Mouse (Mus musculus) erythroid progenitor cell, adult 5-6 weeks (primary cell): ENCODE data around the gene Cldn18. TPM values are rescaled to one million over a fixed set of nuclear protein-coding genes. Genes with fewer than 3 reads are reported as not detected.

ENCODE experiments used
- ATAC-seq: replicated peaks from 2 replicates; pipeline ENCODE4 v1.8.0; 2016; ENCODE audit warnings: moderate number of reproducible peaks, mild to moderate bottlenecking, moderate TSS enrichment, inconsistent platforms; ENCODE audit not compliant: poor library complexity, low FRiP score, severe bottlenecking
- total RNA-seq, 2 experiments: library from RNA; stranded (forward) in 1 of 2; stranded (reverse) in 1 of 2; fragments of 150-400 nt in 1 of 2; fragments of 186-747, 209-891 nt in 1 of 2; gene quantifications; 2 replicates each; pipeline versions ENCODE4 v1.2.3 to v1.2.4; 2015 to 2017; ENCODE audit warnings: low replicate concordance in 2 of 2

Cldn18 gene
- total RNA-seq (2015; ENCODE audit: low replicate concordance) (0.36 TPM in 1 of 2 replicates, not detected in the other), total RNA-seq (2017; ENCODE audit: low replicate concordance) (not detected in 2 replicates)

- no peak for ATAC-seq
These were observed at the start of gene Cldn18 for GRCm38 (mm10) chr9:99717134-99717533. Gene Cldn18, minus strand, starts transcription at chr9:99717267.

DNA sequence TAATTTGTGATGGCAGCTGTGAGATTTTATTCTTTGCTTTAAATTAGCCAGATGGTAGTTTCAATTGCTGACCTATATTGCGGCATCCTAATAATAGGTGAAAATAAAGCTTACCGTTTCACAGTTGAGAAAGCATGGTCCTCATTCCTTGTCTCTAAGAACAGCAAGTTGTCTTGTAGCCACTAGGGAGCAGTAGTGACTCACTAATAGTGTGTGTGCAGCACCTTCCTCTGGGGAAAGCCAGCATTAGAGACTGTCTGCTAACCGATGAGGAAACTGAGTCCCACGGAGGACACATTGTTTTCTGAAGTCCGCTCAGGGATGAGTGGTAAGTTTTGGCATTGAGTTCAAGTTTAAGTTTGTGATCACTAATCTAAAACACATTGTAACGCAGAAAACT, 46.5 kb upstream of the Cldn18 start:
- ATAC-seq = no peak

- no peak for ATAC-seq
These were observed 33.2 kb upstream of the Cldn18 start for GRCm38 (mm10) chr9:99750272-99750671.

DNA sequence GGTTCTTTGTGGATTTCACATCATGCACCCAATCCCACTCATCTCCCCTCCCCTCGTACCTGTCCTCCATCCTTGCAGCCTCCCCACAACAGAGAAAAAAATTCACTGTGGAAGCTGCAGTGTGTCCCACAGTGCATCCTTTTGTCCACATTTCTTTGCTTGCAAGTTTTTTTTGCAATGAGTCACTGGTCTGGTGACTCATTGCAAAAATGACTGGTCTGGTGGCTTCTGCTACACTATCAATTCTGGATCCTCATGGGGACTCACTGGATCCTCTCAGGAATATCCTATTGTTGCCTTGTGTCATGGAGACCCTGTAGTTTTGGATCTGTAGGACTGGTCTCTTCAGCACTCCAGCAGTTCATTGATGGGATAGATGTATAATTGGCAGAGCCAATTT, 31.2 kb upstream of the Cldn18 start:
- ATAC-seq = no peak

DNA sequence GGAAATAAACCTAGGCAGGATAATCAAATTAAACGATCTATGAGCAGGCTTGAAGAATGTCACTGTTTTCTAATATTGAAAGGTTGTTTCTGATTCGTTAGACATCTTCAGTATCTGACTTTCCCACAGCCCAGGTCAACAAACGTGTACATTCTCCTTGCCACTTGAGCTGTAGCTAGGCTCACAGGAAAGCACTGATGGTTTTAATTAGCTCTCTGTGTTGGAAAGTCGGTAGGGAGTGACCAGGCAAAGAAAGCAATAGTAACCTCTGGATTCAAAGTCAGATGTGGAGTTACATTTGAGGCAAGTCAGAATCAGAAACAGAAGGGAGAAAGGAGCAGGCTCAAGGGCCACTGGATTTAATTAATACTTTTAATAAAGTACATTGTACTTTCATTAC, 30.7 kb upstream of the Cldn18 start:
- no peak for ATAC-seq

DNA sequence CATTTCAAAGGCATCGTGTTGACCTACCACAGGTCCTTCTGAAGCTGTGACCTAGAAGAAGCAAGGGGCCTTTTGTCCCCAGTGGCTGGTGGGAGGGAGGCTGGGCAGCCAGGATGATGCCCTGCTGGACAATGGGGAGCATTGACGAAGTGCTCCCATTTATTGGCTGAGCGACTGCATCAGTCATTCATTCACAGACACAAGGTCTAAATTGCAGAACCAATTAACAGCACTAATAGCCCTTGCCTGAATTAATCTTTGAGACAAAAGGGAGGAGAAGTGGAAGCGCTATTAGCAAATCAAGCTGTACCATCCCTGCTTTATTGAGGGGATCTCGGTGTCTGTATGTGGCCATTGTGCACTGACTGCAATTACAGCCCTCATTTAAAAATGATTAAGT, 27.5 kb upstream of the Cldn18 start:
- no peak for ATAC-seq

GRCm38 (mm10) chr9:99729943-99730646, 13.0 kb upstream of the Cldn18 start:
- ATAC-seq = no peak

- no peak for ATAC-seq
These were observed 10.8 kb upstream of the Cldn18 start for GRCm38 (mm10) chr9:99727819-99728218.

DNA sequence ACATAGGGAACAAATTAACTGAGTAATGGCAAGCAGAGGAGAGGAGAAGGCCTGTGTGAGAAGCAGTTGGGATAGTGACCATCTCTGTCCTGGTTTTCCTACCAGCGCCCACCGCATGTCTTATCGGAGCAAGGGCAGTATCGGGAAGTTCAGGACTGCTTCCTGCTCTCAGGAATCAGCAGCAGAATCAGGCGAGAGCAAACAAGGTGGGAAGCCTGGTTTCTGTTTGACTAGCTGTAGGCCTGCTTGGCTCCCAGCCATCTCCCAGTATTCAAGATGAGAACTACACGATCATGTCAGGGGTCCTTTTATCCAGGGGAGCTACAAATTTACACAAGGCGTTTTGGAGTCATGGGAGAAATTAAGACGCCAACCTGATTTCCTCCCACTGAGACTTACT, 8.2 kb upstream of the Cldn18 start:
- no peak for ATAC-seq

GRCm38 (mm10) chr9:99720011-99720410, 2.9 kb upstream of the Cldn18 start:
- no peak for ATAC-seq

DNA sequence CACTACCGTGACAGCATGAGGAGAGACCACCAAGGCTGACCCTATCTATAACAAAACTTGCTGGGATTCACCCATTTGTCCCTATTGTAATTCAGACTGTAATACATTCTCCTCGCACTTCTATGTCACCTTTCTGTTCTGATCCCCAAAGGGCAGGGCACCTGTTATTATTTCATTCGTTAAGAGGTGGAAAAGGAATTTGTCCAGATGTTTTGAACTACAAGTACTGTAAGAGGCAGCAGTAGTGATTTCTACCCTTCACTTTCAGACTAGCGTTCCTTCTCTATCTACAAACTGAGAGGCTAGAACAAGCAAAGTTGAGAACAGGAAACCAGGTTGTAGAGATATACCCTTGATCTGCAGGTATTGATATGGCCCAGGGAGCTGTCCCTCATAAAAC, 6.8 kb downstream of the Cldn18 start:
- no peak for ATAC-seq

- ATAC-seq = no peak
These were observed 7.3 kb downstream of the Cldn18 start for GRCm38 (mm10) chr9:99709588-99710248.

DNA sequence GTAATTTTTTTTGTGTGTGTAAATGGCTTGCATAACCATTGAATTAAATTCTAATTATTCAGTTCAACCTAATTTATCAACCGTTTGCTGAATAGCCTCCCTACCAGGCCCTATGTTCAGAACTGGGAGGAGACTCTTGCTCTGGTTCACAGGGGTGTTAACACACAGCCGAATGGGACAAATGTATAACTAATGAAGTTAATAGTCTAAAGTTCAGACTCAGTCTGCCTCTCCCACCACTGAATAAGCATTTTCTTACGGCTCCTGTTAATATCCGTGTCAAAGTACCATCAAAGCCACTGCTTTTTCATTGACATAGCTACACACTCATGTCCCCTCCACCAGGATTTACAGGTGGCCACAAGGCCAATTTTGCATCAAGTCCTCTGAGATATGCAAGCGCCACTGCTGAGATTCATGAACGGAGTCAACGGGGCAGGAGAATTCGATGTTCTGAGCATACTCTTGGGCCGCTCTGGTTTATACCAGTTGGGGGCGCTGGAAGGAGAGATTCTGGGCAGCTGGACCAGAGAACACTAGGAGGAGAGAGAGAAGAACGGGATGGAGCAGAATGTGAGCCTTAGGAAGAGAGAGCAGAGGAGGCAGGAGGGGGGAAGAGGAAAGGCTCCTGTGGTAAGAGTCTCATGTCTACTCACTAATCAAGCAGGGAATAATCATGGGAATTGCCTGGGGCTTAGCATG, 9.5 kb downstream of the Cldn18 start:
- ATAC-seq = no peak

- no peak for ATAC-seq
These were observed 10.8 kb downstream of the Cldn18 start for GRCm38 (mm10) chr9:99706264-99706663.

- no peak for ATAC-seq
These were observed 13.4 kb downstream of the Cldn18 start for GRCm38 (mm10) chr9:99703711-99704110.

DNA sequence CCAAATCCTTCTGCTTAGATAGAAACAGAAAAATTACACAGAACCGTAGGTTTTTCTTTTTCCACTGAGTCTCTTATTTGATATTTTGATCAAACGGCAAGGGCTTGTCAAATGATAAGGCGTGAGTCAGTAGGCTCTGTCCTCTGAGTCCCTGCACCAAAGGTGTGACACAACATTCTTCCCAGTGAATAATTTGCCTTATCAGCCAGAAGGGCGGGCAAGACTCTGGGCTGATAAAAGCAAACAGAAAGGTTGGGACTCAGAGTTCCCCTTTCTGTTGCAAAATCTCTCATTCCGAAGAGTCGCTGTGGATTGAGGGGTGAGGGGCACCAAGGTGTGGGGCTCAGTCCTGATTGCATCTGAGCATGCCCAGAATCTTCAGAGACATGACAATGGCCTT, 14.9 kb downstream of the Cldn18 start:
- no peak for ATAC-seq

GRCm38 (mm10) chr9:99701187-99701586, 15.9 kb downstream of the Cldn18 start:
- no peak for ATAC-seq

- no peak for ATAC-seq
These were observed 17.2 kb downstream of the Cldn18 start for GRCm38 (mm10) chr9:99699752-99700389.

- no peak for ATAC-seq
These were observed 22.1 kb downstream of the Cldn18 start for GRCm38 (mm10) chr9:99694961-99695360.

- ATAC-seq = no peak
These were observed 26.7 kb downstream of the Cldn18 start for GRCm38 (mm10) chr9:99690386-99690785.
